Mouse (Mus musculus) liver, embryonic 11.5 days (tissue): ENCODE measurements around the gene Ikzf1. TPM values are rescaled to one million over a fixed set of nuclear protein-coding genes. Genes with fewer than 3 reads are reported as not detected.

Experiments used
- ATAC-seq: fragments of 200-750 bp; cut with Nextera tagmentation; replicated peaks from 2 replicates; pipeline ENCODE4 v1.8.0; 2017; ENCODE audit warnings: moderate number of reproducible peaks, mild to moderate bottlenecking, moderate TSS enrichment, moderate library complexity; ENCODE audit not compliant: low FRiP score
- DNase-seq: peaks from one replicate; pipeline ENCODE4 v3.0.0-alpha.2; 2017; ENCODE audit warnings: low spot score
- H3K27ac ChIP-seq: fragments of 300-500 bp; sonication (generic); 2 replicates; pipeline ENCODE4 v1.5.1; 2014; ENCODE audit warnings: mild to moderate bottlenecking, low read depth, low read length, control low read depth
- H3K27me3 ChIP-seq: fragments of 300-500 bp; sonication (generic); replicated peaks from 2 replicates; pipeline ENCODE4 v1.6.1; 2014; ENCODE audit warnings: low read length, mixed read lengths; ENCODE audit not compliant: control insufficient read depth, insufficient read depth
- H3K36me3 ChIP-seq: fragments of 300-500 bp; sonication (generic); 2 replicates; pipeline ENCODE4 v1.6.1; 2014; ENCODE audit warnings: mild to moderate bottlenecking, low read length, moderate library complexity, mixed read lengths; ENCODE audit not compliant: control insufficient read depth, insufficient read depth
- H3K4me1 ChIP-seq: fragments of 300-500 bp; sonication (generic); replicated peaks from 2 replicates; pipeline ENCODE4 v1.6.1; 2014; ENCODE audit warnings: low read length, mixed read lengths; ENCODE audit not compliant: control insufficient read depth, insufficient read depth
- H3K4me2 ChIP-seq: fragments of 300-500 bp; sonication (generic); 2 replicates; pipeline ENCODE4 v1.6.1; 2014; ENCODE audit warnings: mild to moderate bottlenecking, control low read depth, moderate library complexity
- H3K4me3 ChIP-seq: fragments of 300-500 bp; sonication (generic); 2 replicates; pipeline ENCODE4 v1.5.1; 2014; ENCODE audit warnings: low read depth, low read length, control low read depth
- H3K9ac ChIP-seq: fragments of 300-500 bp; sonication (generic); 2 replicates; pipeline ENCODE4 v1.6.1; 2014; ENCODE audit warnings: low read depth, low read length, control low read depth
- H3K9me3 ChIP-seq: fragments of 300-500 bp; sonication (generic); 2 replicates; pipeline ENCODE4 v1.6.1; 2016; ENCODE audit warnings: low read length, inconsistent platforms, mixed read lengths; ENCODE audit not compliant: control insufficient read depth
- WGBS: fragments of 180-500 bp; shearing (Covaris S2); extraction: QIAGEN DNeasy Blood & Tissue Kit; methylation state at CpG from one replicate; pipeline ENCODE4 v1.1.7; 2014; 5-methylcytosine and 5-hydroxymethylcytosine counted together
- polyA plus RNA-seq: library from polyadenylated mRNA; unstranded; fragments of >200 nt; fragmentation: Nextera tagmentation; extraction: Ambion mirVana; gene quantifications from 2 replicates; pipeline ENCODE4 v1.2.1, GENCODE M21; 2014

The Ikzf1 gene
- polyA plus RNA-seq, 1 experiment from 2014 or later = 105 TPM

DNA sequence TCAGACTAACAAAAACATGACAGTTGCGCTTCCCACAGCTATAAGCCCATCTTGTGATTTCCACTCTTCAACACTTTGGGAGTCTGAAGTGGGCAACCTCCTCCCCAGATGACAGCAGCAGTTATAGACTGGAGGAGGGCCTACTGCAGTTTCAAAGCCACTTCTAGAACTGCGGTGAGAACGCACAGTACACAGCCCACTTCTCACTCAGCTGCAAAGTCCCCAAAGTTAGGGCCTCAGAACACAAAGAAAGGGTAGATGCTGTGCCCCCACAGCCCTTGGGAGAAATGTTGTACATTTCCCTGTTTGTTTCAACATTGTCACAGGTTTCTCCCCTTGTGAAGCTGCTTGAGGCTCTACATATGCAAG is 16.9 kb upstream of the Ikzf1 start:
- Histone ChIP-seq H3K9ac (no peak overlapping the region), H3K27ac (no peak overlapping the region), H3K27me3 (no peaks in the 10 kb centered on the region), H3K36me3 (no peaks in the 10 kb centered on the region), H3K9me3 (no peaks in the 10 kb centered on the region), H3K4me3 (no peak overlapping the region), H3K4me1 (no peaks in the 10 kb centered on the region), H3K4me2 (no peak overlapping the region)
- DNase-seq (no peak), ATAC-seq (no peak)
- WGBS = 85% methylated on average over 3 of the region's 3 CpGs

DNA sequence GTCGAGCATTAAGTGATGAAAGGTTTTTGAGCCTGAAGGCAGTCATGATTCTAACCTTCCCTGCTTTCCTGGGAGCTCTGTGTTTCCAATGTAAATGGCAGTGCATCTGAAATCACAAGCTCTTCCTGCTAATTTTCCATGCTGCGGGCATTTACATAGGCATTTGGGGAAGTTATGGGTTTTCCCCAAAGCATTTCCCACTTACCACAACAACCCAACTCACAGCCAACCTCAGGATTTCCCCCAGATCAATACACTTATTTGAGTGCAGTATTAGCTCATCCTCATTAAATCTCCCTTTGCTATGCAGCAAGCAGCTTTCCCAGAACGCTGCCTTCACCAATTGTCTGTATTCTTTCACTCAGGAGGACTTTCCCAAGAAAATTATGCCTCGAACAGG is 11.8 kb upstream of the Ikzf1 start:
- Histone ChIP-seq H3K36me3 (no peaks in the 10 kb centered on the region), H3K4me3 (no peak overlapping the region), H3K9me3 (no peaks in the 10 kb centered on the region), H3K9ac (no peak overlapping the region), H3K27me3 (no peaks in the 10 kb centered on the region), H3K4me1 (no peaks in the 10 kb centered on the region), H3K27ac (no peak overlapping the region), H3K4me2 (no peak overlapping the region)
- no peak for DNase-seq
- WGBS = 78% methylated on average over 4 of the region's 4 CpGs
- no peak for ATAC-seq

DNA sequence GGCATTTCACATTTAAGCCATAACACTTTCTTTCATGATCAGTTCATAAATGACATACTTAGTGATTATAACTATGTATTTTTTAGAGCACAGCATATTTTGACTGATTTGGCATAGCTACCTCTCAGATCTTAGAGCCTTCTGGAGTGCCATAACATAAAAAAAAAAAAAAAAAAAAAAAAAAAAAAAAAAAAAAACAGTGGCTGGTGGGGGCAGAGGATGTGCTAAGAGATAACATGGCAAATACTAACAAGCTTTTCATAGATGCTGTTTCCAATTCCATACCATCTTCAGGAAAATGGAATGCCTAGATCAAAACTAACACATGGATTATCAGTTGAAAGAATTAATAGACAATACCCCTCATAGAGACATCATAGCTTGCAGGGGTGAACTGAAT is 9.7 kb upstream of the Ikzf1 start:
- H3K36me3 ChIP-seq = no peaks in the 10 kb centered on the region
- no peak for DNase-seq
- no peak for ATAC-seq
- no peaks in the 10 kb centered on the region for H3K4me1 ChIP-seq
- H3K4me3 ChIP-seq = no peak overlapping the region
- H3K9ac ChIP-seq = no peak overlapping the region
- no peaks in the 10 kb centered on the region for H3K27me3 ChIP-seq
- H3K4me2 ChIP-seq = no peak overlapping the region
- H3K9me3 ChIP-seq = no peaks in the 10 kb centered on the region
- H3K27ac ChIP-seq = no peak overlapping the region

DNA sequence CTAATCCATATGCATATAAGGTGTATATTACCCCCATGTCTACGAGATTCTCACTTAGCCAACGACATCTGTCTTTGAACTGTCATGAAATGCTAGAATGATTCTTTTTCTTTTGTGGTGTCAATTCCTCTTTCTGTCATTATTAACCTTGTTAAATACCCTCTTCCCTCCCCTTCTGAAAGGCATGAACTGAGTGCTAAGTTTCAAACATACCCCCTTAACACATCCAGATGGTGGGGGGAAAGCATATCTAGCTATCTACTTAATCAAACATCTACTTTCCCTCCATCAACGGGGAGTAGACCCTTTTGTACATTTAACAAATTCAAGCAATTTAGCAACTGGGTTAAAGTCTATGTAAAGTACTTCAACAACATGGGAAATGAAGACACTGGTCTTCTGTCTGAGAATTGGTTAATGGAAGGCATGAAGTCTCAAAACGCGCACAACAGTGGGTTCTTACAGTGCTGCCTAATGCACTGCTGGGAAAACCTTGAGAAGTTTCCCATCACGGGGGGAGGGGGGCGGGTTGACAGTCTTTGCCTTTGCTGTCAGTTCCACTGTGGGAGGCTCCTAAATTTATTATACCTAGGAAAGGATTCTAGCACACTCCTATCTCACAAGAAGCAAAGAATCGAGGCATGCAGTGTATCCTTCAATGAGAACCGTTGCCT is 8.6 kb upstream of the Ikzf1 start:
- ATAC-seq (no peak), DNase-seq (no peak)
- no peaks in the 10 kb centered on the region for H3K9me3 ChIP-seq
- no peak overlapping the region for H3K4me3 ChIP-seq
- no peaks in the 10 kb centered on the region for H3K4me1 ChIP-seq
- no peak overlapping the region for H3K27ac ChIP-seq
- no peak overlapping the region for H3K4me2 ChIP-seq
- 79% methylated on average over 9 of the region's 9 CpGs for WGBS
- H3K36me3 ChIP-seq = no peaks in the 10 kb centered on the region
- no peaks in the 10 kb centered on the region for H3K27me3 ChIP-seq
- no peak overlapping the region for H3K9ac ChIP-seq

DNA sequence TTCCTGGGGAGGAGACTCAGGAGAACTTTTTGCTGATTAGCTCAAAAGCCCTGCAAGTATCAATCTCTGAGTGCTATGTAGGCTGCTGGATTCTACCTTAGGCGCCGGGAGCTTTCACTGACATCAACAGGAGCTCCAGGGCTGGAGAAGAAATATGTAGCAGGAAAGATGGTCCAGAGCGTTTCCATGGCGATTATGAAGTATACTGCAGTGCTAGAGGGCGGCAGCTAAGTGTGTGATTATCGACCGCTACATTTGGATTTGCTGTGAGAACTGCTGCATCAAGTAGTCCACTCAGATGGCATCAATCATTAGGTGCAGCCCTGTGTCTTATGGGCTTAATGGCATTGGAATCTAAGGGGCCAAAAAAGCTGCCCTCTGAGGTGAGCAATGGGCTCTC is 7.6 kb upstream of the Ikzf1 start:
- no peak for ATAC-seq
- Histone ChIP-seq H3K36me3 (no peaks in the 10 kb centered on the region), H3K4me2 (no peak overlapping the region), H3K9me3 (no peaks in the 10 kb centered on the region), H3K27me3 (no peaks in the 10 kb centered on the region), H3K27ac (no peak overlapping the region), H3K4me1 (no peaks in the 10 kb centered on the region), H3K9ac (no peak overlapping the region), H3K4me3 (no peak overlapping the region)
- DNase-seq = no peak
- WGBS = 86% methylated on average over 7 of the region's 7 CpGs

DNA sequence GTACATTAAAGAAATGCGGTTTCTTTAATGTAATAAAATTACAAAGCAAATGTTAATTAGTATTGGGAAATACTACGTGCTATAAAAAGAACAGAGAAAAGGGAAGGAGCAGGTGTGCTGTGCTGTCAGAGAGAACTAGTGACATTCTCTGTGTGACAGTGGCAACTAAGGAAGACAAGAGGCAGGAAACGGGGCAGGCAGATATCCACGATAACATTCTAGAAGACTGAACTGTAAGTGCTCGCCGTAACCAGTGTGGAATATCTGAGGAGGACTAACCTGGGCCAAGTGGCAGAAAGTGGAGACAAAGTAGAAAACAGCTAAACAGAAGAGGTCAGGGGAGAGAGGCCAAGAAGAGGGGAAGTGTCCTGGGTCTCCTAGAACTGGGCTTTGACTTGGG is 5.8 kb upstream of the Ikzf1 start:
- ATAC-seq = peak; percentile 67

DNA sequence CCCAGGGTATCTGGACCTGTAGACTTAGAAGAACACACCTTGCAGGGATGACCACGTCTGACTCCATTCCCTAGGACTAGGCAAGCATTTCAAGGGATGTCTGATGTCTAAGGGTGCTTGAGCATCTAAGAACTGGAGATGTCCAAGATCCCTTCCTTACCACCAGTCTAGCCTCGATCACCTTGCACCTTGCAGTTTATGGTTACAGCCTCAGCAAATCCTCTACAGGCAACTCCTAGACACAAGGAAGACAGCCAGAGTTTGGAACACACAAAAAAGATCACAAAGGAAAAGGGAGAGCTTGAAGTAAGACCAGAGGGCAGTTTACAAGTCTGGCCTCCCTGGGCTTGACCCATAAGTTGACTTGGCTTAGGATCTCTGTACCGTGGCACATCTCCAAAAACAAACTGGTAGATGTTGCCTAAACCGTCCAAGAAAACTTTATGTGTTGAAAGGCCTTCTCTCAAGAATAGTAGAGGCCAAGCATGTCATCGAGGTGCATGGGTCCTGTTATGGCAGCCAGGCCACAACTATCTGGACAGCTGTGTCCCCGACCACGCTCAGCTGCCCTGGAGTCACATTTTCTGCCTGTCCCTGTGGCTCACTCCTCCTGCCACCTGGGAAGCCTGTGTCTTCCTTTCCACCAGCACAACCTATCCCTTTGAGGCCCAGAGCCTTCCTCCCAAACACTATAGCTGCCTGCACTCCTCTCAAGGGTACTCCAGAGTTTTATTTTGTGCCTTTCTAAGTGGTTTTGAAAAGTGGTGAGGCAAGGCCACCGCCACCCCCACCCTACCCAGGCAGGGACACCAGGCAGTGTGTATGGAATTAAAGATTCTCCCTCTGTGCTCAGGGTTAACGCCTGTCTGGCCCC is 510 bp upstream of the Ikzf1 start:
- ATAC-seq (no peak), DNase-seq (no peak)
- H3K4me3 ChIP-seq = peak overlapping the region; percentile 90
- peaks cover 7% of the 10 kb centered on the region; the same call in 1 of the 2 replicates for H3K4me1 ChIP-seq
- 65% methylated on average over 9 of the region's 9 CpGs for WGBS
- H3K9me3 ChIP-seq = no peaks in the 10 kb centered on the region
- peak overlapping the region; percentile 96 for H3K9ac ChIP-seq
- peak overlapping the region; percentile 95; the same call in 1 of the 2 replicates for H3K27ac ChIP-seq
- peaks cover 24% of the 10 kb centered on the region for H3K27me3 ChIP-seq
- no peaks in the 10 kb centered on the region for H3K36me3 ChIP-seq
- H3K4me2 ChIP-seq = peak overlapping the region; percentile 88

More for the DNA sequence above, 5.8 kb upstream of the Ikzf1 start:
- Histone ChIP-seq H3K27ac (no peak overlapping the region; the same call in 1 of the 2 replicates), H3K27me3 (peaks cover under 1% of the 10 kb centered on the region; the same call in 1 of the 2 replicates), H3K36me3 (no peaks in the 10 kb centered on the region), H3K4me2 (peak overlapping the region; percentile 33; the same call in 1 of the 2 replicates), H3K9ac (no peak overlapping the region), H3K4me1 (no peaks in the 10 kb centered on the region), H3K9me3 (no peaks in the 10 kb centered on the region), H3K4me3 (no peak overlapping the region)
- no peak for DNase-seq
- 38% methylated on average over 6 of the region's 6 CpGs for WGBS

DNA sequence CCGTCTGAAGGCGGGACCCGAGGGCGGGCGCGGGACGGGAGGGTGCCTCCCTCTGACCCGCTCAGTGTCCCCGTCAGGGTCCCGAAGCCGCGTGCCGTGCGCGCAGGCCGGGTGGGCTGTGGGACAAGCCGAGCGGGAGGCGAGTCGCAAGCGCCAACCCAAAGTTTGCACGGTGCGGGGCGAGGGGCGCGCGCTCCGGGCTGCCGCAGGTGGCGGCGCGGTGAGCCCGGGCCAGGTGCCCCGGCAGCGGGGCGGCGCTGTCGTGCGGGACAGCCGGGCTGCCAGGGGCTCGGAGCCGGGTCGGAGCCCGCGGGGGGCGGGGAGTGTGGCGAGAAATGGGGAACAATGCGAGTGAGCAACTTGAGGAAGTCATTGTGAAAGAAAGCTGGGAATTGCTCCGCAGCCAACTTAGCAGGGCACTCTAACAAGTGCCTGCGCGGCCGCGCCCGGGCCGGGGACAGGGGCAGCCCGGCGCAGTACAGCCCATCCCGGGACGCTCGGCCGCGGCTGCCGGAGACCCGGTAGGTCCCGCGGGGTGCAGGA is 1.1 kb downstream of the Ikzf1 start:
- ATAC-seq = peak; percentile 54
- Histone ChIP-seq H3K4me3 (peak overlapping the region; percentile 90), H3K9ac (peak overlapping the region; percentile 96), H3K27ac (peak overlapping the region; percentile 95), H3K4me1 (peaks cover 13% of the 10 kb centered on the region; the same call in 1 of the 2 replicates), H3K36me3 (no peaks in the 10 kb centered on the region), H3K9me3 (no peaks in the 10 kb centered on the region), H3K27me3 (peaks cover 24% of the 10 kb centered on the region), H3K4me2 (peak overlapping the region; percentile 88)
- peak; percentile 74 for DNase-seq
- WGBS = under 1% methylated on average over 65 of the region's 66 CpGs
